Mouse (Mus musculus) ES-E14 (cell line): ENCODE measurements around the gene Cenpu. TPM values are rescaled to one million over a fixed set of nuclear protein-coding genes. Genes with fewer than 3 reads are reported as not detected.

ENCODE experiments used
- DNase-seq: peaks from one replicate; pipeline ENCODE4 v3.0.0-alpha.2; 2013; ENCODE audit warnings: low read depth, low spot score
- H3K27ac ChIP-seq: 2 replicates; pipeline ENCODE4 v1.5.1; 2012; ENCODE audit warnings: low read depth, mild to moderate bottlenecking, low read length, moderate library complexity, mixed read lengths; ENCODE audit not compliant: poor library complexity, insufficient read depth, severe bottlenecking
- H3K36me3 ChIP-seq: 2 replicates; pipeline ENCODE4 v1.6.1; 2012; ENCODE audit warnings: mild to moderate bottlenecking, low read length, moderate library complexity, mixed read lengths; ENCODE audit not compliant: control insufficient read depth, poor library complexity, insufficient read depth, severe bottlenecking
- H3K4me1 ChIP-seq, 2 experiments: fragments of 150-350 bp in 1 of 2; sonication (generic) in 1 of 2; 2 replicates each; pipeline ENCODE4 v1.6.1; 2012; ENCODE audit warnings: low read length in 2 of 2, mild to moderate bottlenecking in 1 of 2, mixed read lengths in 1 of 2; ENCODE audit not compliant: control insufficient read depth in 2 of 2, insufficient read depth in 2 of 2, poor library complexity in 1 of 2
- H3K4me3 ChIP-seq, 2 experiments: fragments of 150-350 bp in 1 of 2; sonication (generic) in 1 of 2; 2 replicates each; pipeline ENCODE4 v1.5.1; 2012; ENCODE audit warnings: low read length in 2 of 2, low read depth in 1 of 2, mild to moderate bottlenecking in 1 of 2, mixed read lengths in 1 of 2; ENCODE audit not compliant: insufficient read depth in 1 of 2, poor library complexity in 1 of 2, severe bottlenecking in 1 of 2
- H3K9ac ChIP-seq: 2 replicates; pipeline ENCODE4 v1.6.1; 2012; ENCODE audit warnings: low read depth, mild to moderate bottlenecking, low read length, mixed read lengths; ENCODE audit not compliant: poor library complexity, insufficient read depth, severe bottlenecking
- H3K9me3 ChIP-seq: fragments of 150-350 bp; sonication (generic); 2 replicates; pipeline ENCODE4 v1.6.1; 2012; ENCODE audit warnings: low read depth, mild to moderate bottlenecking, low read length; ENCODE audit not compliant: control insufficient read depth, insufficient read depth
- CHD2 ChIP-seq: IDR thresholded peaks from 2 replicates; pipeline ENCODE4 v1.6.1; 2014; ENCODE audit warnings: mild to moderate bottlenecking, low read depth, low read length, inconsistent platforms
- HCFC1 ChIP-seq: IDR thresholded peaks from 2 replicates; pipeline ENCODE4 v1.6.1; 2012; ENCODE audit warnings: low read length, inconsistent platforms, borderline replicate concordance; ENCODE audit not compliant: insufficient read depth
- MAFK ChIP-seq: IDR thresholded peaks from 2 replicates; pipeline ENCODE4 v1.6.1; 2014; ENCODE audit warnings: mild to moderate bottlenecking, low read depth, low read length, inconsistent platforms; ENCODE audit not compliant: insufficient read depth
- ZC3H11A ChIP-seq: IDR thresholded peaks from 2 replicates; pipeline ENCODE4 v1.6.1; 2012; ENCODE audit warnings: low read depth, mild to moderate bottlenecking, inconsistent platforms, low read length, borderline replicate concordance
- ZNF384 ChIP-seq: IDR thresholded peaks from 2 replicates; pipeline ENCODE4 v1.6.1; 2012; ENCODE audit warnings: low read depth, low read length, inconsistent platforms
- in situ Hi-C, 2 experiments: fragments of 600-800 bp; cut with MboI; formaldehyde crosslinking; loops; one replicate each; pipeline ENCODE4 v1.15.1; 2025; ENCODE audit warnings: low sequenced_read_pairs in 2 of 2, inconsistent platforms in 1 of 2; ENCODE audit not compliant: unreplicated experiment in 2 of 2
- total RNA-seq: library from RNA; depleted of rRNA; stranded (reverse); fragments of 300-350 nt; gene quantifications from 2 replicates; pipeline ENCODE4 v1.2.3, GENCODE M21; 2012

Cenpu gene
- total RNA-seq, 1 experiment: 19.1 TPM

DNA sequence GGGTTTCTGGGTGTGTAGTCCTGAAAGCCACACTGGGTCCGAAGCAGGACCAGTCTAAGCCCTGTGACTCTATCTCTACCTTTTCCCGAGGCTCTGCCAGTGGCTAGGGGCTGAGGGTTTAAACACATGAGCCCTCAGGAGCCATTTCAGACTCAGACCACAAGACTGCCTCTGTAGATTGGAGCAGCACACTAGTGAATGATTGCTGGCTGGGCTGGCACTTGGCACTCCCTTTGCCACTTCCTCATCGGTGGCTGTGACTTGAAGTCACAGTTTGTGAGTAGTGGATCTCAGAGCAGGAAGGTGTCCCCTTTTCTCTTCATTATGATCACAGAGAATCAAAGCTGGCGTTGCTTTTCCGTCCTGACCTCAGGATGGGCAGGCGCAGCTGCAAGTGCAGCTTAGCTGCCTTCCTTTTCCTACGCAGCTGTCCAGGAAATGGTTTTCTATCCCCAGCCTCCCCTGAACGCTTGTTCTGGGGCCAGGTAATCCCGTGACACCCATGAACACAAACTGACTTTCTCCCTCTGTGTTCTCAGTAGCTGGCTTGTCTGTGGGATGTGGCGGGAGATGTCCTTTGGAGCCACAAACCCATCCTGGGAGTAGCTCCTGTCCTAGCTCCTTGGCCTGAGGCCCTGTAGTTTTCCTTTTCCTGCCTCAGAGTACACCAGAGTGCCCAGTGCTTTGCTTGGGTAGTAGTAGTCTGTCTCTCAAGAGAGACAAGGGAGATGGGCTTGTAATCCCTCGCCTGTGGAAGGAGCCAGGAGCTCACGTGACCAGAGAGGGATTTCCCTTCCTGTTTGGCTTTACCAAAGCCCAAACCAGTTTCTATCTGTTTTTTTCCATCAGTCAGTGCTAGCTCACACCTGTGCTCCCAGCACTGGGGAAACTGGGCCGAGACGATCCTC lies 43.1 kb upstream of the Cenpu start:
- in situ Hi-C loops: no loop called here
- Histone ChIP-seq H3K27ac (no peak overlapping the region), H3K4me3 (no peak overlapping the region), H3K4me1 (peaks cover 0 to 3% of the 10 kb centered on the region in 2 experiments; a peak in 1 of 4 replicates), H3K36me3 (peaks cover 1% of the 10 kb centered on the region; the same call in 1 of the 2 replicates), H3K9me3 (no peaks in the 10 kb centered on the region), H3K9ac (no peak overlapping the region)
- TF ChIP-seq CHD2 (no peak), MAFK (no peak), ZC3H11A (no peak), HCFC1 (no peak), ZNF384 (no peak)
- no peak for DNase-seq

DNA sequence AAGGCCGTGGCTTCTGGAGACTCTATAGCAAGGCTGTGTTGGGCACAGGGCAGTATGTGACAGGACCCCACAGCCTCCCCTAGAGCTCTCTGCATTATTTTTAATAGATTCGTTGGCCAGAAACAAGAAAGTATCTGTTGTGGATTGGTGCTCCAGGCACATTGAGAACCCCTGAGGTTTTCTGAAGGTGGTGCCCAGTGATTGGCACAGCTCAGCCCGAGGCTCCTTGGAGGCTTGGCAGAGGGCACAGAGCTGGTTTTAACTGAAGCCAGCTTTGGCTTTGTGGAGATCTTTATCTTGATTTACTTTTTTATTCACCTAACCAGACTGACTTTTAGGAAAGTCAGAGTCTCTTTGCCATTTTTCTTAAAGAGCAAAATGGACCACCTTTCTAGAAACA lies 42.4 kb upstream of the Cenpu start:
- H3K9me3 ChIP-seq: no peaks in the 10 kb centered on the region
- peaks cover 1% of the 10 kb centered on the region; the same call in 1 of the 2 replicates for H3K36me3 ChIP-seq
- no peak for DNase-seq
- no peak overlapping the region for H3K27ac ChIP-seq
- no peak overlapping the region for H3K9ac ChIP-seq
- TF ChIP-seq HCFC1 (no peak), CHD2 (no peak), MAFK (no peak)
- no peaks in the 10 kb centered on the region for H3K4me1 ChIP-seq
- H3K4me3 ChIP-seq: no peak overlapping the region
- in situ Hi-C loops: no loop called here

- in situ Hi-C loops: no loop called here
- no peak overlapping the region for H3K9ac ChIP-seq
- H3K9me3 ChIP-seq: no peaks in the 10 kb centered on the region
- peaks cover 1% of the 10 kb centered on the region; the same call in 1 of the 2 replicates for H3K36me3 ChIP-seq
- no peak for DNase-seq
- no peaks in the 10 kb centered on the region for H3K4me1 ChIP-seq
- H3K27ac ChIP-seq: no peak overlapping the region
- no peak overlapping the region for H3K4me3 ChIP-seq
- no peak for TF ChIP-seq CHD2
- no peak for TF ChIP-seq ZNF384
- TF ChIP-seq ZC3H11A: no peak
- no peak for TF ChIP-seq MAFK
- TF ChIP-seq HCFC1: no peak
Measured at GRCm38 (mm10) chr8:46511336-46511735, 40.5 kb upstream of the Cenpu start.

GRCm38 (mm10) chr8:46512538-46512937 lies 39.3 kb upstream of the Cenpu start:
- no peak for DNase-seq
- no peak overlapping the region for H3K4me3 ChIP-seq
- no peak overlapping the region for H3K9ac ChIP-seq
- TF ChIP-seq ZNF384 (no peak), HCFC1 (no peak), CHD2 (no peak), MAFK (no peak), ZC3H11A (no peak)
- peaks cover 1% of the 10 kb centered on the region; the same call in 1 of the 2 replicates for H3K36me3 ChIP-seq
- H3K9me3 ChIP-seq: no peaks in the 10 kb centered on the region
- no peaks in the 10 kb centered on the region for H3K4me1 ChIP-seq
- in situ Hi-C loops: no loop called here
- H3K27ac ChIP-seq: no peak overlapping the region; the same call in 1 of the 2 replicates

DNA sequence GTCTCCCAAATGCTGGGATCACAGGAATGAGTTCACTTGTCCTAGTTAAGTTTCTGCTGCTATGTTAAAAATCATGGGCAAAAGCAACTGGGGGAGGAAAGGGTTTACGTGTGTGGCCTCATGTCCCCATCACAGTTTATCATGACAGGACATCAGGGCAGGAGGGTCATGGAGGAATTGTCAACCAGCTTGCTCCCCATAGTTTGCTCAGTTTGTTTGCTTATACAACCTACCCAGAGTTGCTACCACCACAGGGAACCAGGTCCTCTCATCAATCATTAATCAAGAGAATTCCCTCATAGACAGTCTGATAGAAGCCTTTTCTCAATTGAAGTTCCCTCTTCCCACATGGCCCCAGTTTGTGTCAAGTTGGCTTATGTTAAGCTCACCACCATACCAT lies 37.8 kb upstream of the Cenpu start:
- in situ Hi-C loops: no loop called here

More for the DNA sequence above, 37.8 kb upstream of the Cenpu start:
- H3K27ac ChIP-seq: no peak overlapping the region
- no peak overlapping the region for H3K4me3 ChIP-seq
- no peak for DNase-seq
- no peak overlapping the region for H3K9ac ChIP-seq
- H3K4me1 ChIP-seq: no peaks in the 10 kb centered on the region
- H3K36me3 ChIP-seq: peaks cover 1% of the 10 kb centered on the region; the same call in 1 of the 2 replicates
- no peaks in the 10 kb centered on the region for H3K9me3 ChIP-seq
- TF ChIP-seq HCFC1: no peak
